In the genomic region with DNA sequence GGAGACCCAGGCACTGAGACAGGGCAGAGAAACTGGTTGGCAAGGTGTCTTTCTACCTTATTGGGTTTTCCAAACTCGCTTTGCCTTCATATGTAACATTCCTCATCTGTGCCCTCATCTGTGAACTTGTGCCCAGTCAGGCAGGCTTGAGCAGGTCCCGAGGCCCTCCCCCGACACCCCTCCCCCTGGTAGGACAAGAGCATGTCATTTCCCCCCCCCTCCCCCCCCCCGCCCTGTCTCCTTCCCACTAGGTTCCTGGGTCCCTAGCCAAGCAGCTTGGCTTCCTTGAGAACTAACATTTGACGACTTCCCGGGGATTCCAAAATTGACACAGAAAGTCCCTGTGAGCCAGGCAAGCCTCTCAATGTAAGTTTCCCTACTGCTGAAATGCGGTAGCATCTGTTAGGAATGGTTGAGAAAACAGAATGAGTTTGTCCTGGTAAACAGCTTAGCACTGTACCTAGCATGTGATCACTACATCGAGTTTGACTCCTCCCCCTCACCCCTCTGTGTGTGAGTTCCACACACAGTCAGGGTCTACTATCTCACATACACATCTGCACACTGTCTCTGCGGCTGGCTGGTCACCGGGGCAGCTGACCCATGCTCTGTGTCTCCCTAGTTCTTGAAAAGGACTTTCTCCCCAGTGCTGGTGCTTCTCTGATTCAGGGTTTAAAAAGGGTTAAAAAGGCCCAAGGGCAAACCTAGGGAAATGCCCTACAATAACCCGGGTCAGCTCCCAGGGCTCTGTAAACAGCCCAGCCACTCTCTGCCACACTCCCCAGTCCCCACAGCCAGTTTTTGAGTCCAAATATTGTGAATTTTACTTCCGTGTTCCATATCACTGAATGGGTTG, we compare ENCODE assay signal across 9 mouse cellular contexts. TPM values are rescaled to one million over a fixed set of nuclear protein-coding genes. Genes with fewer than 3 reads are reported as not detected.
A peak's percentile ranks its signal among the peaks of the same experiment; 100 is the strongest.
DNase-seq lines count a peak whose midpoint lies in the region; ATAC-seq and TF ChIP-seq lines count a peak whose summit lies in the region.
"Had no signal": no experiment of that assay in that cellular context is flagged by ENCODE, and none has a peak within 500 bp of the region (broad histone marks: within the 10 kb centered on the region; RNA-seq: fewer than 3 reads in every experiment).

No protein-coding gene starts in this region.

- H3K4me1 ChIP-seq in lung, embryonic 14.5 days (ENCODE audit: insufficient read depth) = peaks cover 21% of the 10 kb centered on the region
- H3K4me1 ChIP-seq in lung, adult 2 months (ENCODE audit: control insufficient read depth, insufficient read depth, low read length) = peaks cover 9% of the 10 kb centered on the region
- peaks cover 17% of the 10 kb centered on the region for H3K4me1 ChIP-seq in stomach, embryonic 16.5 days (ENCODE audit: control insufficient read depth, insufficient read depth, low read length)

- H3K4me3 ChIP-seq in lung, embryonic 14.5 days (ENCODE audit: low read depth, low read length) = no peak overlapping the region
- no peak overlapping the region for H3K4me3 ChIP-seq in lung, adult 2 months (replicated peaks; ENCODE audit: extremely low read depth, low read depth, low read length)
- no peak overlapping the region for H3K4me3 ChIP-seq in stomach, embryonic 16.5 days (replicated peaks; ENCODE audit: low read length)
- H3K4me3 ChIP-seq: neural tube, embryonic 12.5 days had no signal

- H3K27ac ChIP-seq in lung, embryonic 14.5 days (ENCODE audit: low read depth) = peak overlapping the region; percentile 70
- peak overlapping the region; percentile 71 for H3K27ac ChIP-seq in stomach, embryonic 16.5 days (ENCODE audit: low read length)
- H3K27ac ChIP-seq: neural tube, embryonic 12.5 days had no signal

- no peaks in the 10 kb centered on the region for H3K9me3 ChIP-seq in lung, embryonic 14.5 days (ENCODE audit: low read depth, low read length)
- H3K9me3 ChIP-seq in stomach, embryonic 16.5 days (replicated peaks; ENCODE audit: control insufficient read depth, low read length) = no peaks in the 10 kb centered on the region
- H3K9me3 ChIP-seq: neural tube, embryonic 12.5 days had no signal

- no peak overlapping the region for H3K9ac ChIP-seq in lung, embryonic 14.5 days
- H3K9ac ChIP-seq in stomach, embryonic 16.5 days (ENCODE audit: low read length) = peak overlapping the region; percentile 31; the same call in 1 of the 2 replicates
- H3K9ac ChIP-seq: neural tube, embryonic 12.5 days had no signal

- H3K36me3 ChIP-seq in lung, embryonic 14.5 days (ENCODE audit: insufficient read depth) = no peaks in the 10 kb centered on the region
- H3K36me3 ChIP-seq in stomach, embryonic 16.5 days (ENCODE audit: control insufficient read depth, insufficient read depth, low read length) = no peaks in the 10 kb centered on the region
- H3K36me3 ChIP-seq: neural tube, embryonic 12.5 days had no signal

- 27% methylated on average over 12 of the region's 12 CpGs for WGBS in lung, embryonic 14.5 days
- 35% methylated on average over 12 of the region's 12 CpGs for WGBS in lung, adult 2 months
- WGBS in stomach, embryonic 16.5 days = 30% methylated on average over 12 of the region's 12 CpGs

- no peak for TF ChIP-seq CTCF in lung, embryonic 14.5 days (IDR thresholded peaks at IDR 0.05; ENCODE audit: low read depth)
- TF ChIP-seq CTCF in lung, adult 2 months (IDR thresholded peaks at IDR 0.05; ENCODE audit: insufficient read depth, low read length) = no peak

- DNase-seq in adrenal gland, postnatal 10 days = peak; percentile 31
- no peak for DNase-seq in adrenal gland, adult 8-10 months
- no peak for DNase-seq in lung, embryonic 14.5 days
- DNase-seq in lung, adult 2 months = no peak
- peak; percentile 81 to 83 for DNase-seq in kidney, postnatal 36 days
- no peak for DNase-seq in natural killer cell, adult 2 months (ENCODE audit: low spot score in 2 of 2)
- no peak for DNase-seq in right cerebral cortex, postnatal 14 days

- H3K4me2 ChIP-seq in lung, embryonic 14.5 days = no peak overlapping the region
- H3K4me2 ChIP-seq in stomach, embryonic 16.5 days (ENCODE audit: low read depth, low read length) = no peak overlapping the region
- H3K4me2 ChIP-seq: neural tube, embryonic 12.5 days had no signal

- peak; percentile 51; the same call in 1 of the 2 replicates for ATAC-seq in lung, embryonic 14.5 days (ENCODE audit: insufficient read depth)
- ATAC-seq in stomach, embryonic 16.5 days (ENCODE audit: insufficient read depth, low FRiP score) = peak; percentile 35; the same call in 1 of the 2 replicates

- no peaks in the 10 kb centered on the region for H3K27me3 ChIP-seq in lung, embryonic 14.5 days (ENCODE audit: insufficient read depth, low read length)
- no peaks in the 10 kb centered on the region for H3K27me3 ChIP-seq in stomach, embryonic 16.5 days (ENCODE audit: control insufficient read depth, insufficient read depth, low read length)
- H3K27me3 ChIP-seq: neural tube, embryonic 12.5 days had no signal

- TF ChIP-seq POLR2A in lung, adult 2 months (IDR thresholded peaks at IDR 0.05; ENCODE audit: borderline replicate concordance, extremely low read depth, low read depth, low read length) = no peak

RNA-seq across cellular contexts. Expression of a gene that starts 20.3 kb away (rescaled TPM):
- 1 to 10 TPM; 5.1 to 5.7 TPM for total RNA-seq in adrenal gland, postnatal 10 days (2021)
- 10 to 100 TPM in 2 of 4 experiments, 1 to 10 TPM in 2; 9.2 to 14.0 (median 10.8) TPM for total RNA-seq in adrenal gland, adult 8-10 months (2022)
- polyA plus RNA-seq in lung, embryonic 14.5 days (2014; fragmentation: Nextera tagmentation; extraction: Ambion mirVana) = 12.8 and 12.9 TPM in 2 replicates
- 17.3 and 19.5 TPM in 2 replicates for polyA plus RNA-seq in lung, adult 2 months (2012; rRNA removed)
- 7.5 and 8.1 TPM in 2 replicates for polyA plus RNA-seq in stomach, embryonic 16.5 days (2015; fragmentation: Nextera tagmentation; extraction: Ambion mirVana)

RNA-seq across cellular contexts. Expression of a gene that starts 39.1 kb away (rescaled TPM):
- 10 to 100 TPM; 60.9 to 63.3 TPM for total RNA-seq in adrenal gland, postnatal 10 days (2021)
- 10 to 100 TPM; 73.9 to 84.5 (median 77.5) TPM for total RNA-seq in adrenal gland, adult 8-10 months (2022)
- 119 and 131 TPM in 2 replicates for polyA plus RNA-seq in lung, embryonic 14.5 days (2014; fragmentation: Nextera tagmentation; extraction: Ambion mirVana)
- polyA plus RNA-seq in lung, adult 2 months (2012; rRNA removed) = 142 and 150 TPM in 2 replicates
- polyA plus RNA-seq in stomach, embryonic 16.5 days (2015; fragmentation: Nextera tagmentation; extraction: Ambion mirVana) = 110 and 117 TPM in 2 replicates

Comparison
In these comparisons a context has a peak if more than half of its experiments do, and no peak if none do; other contexts are left out.
1. DNase-seq: peak in adrenal gland, postnatal 10 days (single experiment) and kidney, postnatal 36 days (2 of 2); none in adrenal gland, adult 8-10 months (single experiment), lung, embryonic 14.5 days (single experiment), lung, adult 2 months (single experiment), natural killer cell, adult 2 months (0 of 2) and right cerebral cortex, postnatal 14 days (single experiment).